Mouse (Mus musculus) right cerebral cortex, postnatal 10 days (tissue): ENCODE measurements at regions not wholly inside any gene's neighbourhood (a gene's known extent, or its start where the extent isn't known, plus 50 kb on each side); places are given as distances from the start of the nearest gene placed in this dataset.

Experiments used
- DNase-seq, 2 experiments: peaks; one replicate each; pipeline ENCODE4 v3.0.0; 2021; ENCODE audit warnings: low spot score in 2 of 2

GRCm38 (mm10) chr4:48871105-48871504 lies 188.0 kb upstream of the Plppr1 start:
- no peak for DNase-seq

- DNase-seq = no peak
Measured at GRCm38 (mm10) chr4:48889074-48889592, 169.9 kb upstream of the Plppr1 start.

- DNase-seq = no peak
Measured at GRCm38 (mm10) chr4:48904551-48904950, 154.5 kb upstream of the Plppr1 start.

GRCm38 (mm10) chr4:48905196-48905867 lies 153.7 kb upstream of the Plppr1 start:
- no peak for DNase-seq

- DNase-seq = no peak
Measured at GRCm38 (mm10) chr4:48909161-48909560, 149.9 kb upstream of the Plppr1 start.

GRCm38 (mm10) chr4:48913301-48913700 lies 145.8 kb upstream of the Plppr1 start:
- no peak for DNase-seq

- peak; percentile 76 to 89 for DNase-seq
Measured at GRCm38 (mm10) chr4:48924576-48925459, 134.3 kb upstream of the Plppr1 start.

GRCm38 (mm10) chr4:48938420-48938819 lies 120.7 kb upstream of the Plppr1 start:
- no peak for DNase-seq

GRCm38 (mm10) chr4:48938892-48939291 lies 120.2 kb upstream of the Plppr1 start:
- peak in 1 of 2 experiments; percentile 37 for DNase-seq

GRCm38 (mm10) chr4:48945266-48945818 lies 113.7 kb upstream of the Plppr1 start:
- DNase-seq = no peak

GRCm38 (mm10) chr4:48952965-48953364 lies 106.1 kb upstream of the Plppr1 start:
- DNase-seq = no peak

GRCm38 (mm10) chr4:48975810-48976209 lies 83.3 kb upstream of the Plppr1 start:
- peak; percentile 28 to 45 for DNase-seq

- DNase-seq = no peak
Measured at GRCm38 (mm10) chr4:48992021-48992420, 67.1 kb upstream of the Plppr1 start.
